Mouse (Mus musculus) left cerebral cortex, postnatal 36 days (tissue): ENCODE results near the gene Mrvi1. TPM values are rescaled to one million over a fixed set of nuclear protein-coding genes. Genes with fewer than 3 reads are reported as not detected.

Experiments used
- DNase-seq, 2 experiments: peaks; one replicate each; pipeline ENCODE4 v3.0.0; 2021 to 2022; ENCODE audit warnings: low spot score in 2 of 2, mixed read lengths in 1 of 2
- intact Hi-C: fragments of 180-260 bp; cut with DNase I; formaldehyde crosslinking; loops from one replicate; pipeline ENCODE4 v1.15.1; 2025
- total RNA-seq, 2 experiments: library from RNA; stranded (reverse); gene quantifications; 2 replicates each; pipeline ENCODE4 v1.2.3; 2021

Mrvi1 gene
- total RNA-seq, 2 experiments from 2014 or later, result 2.7 to 3.2 TPM

- intact Hi-C loops, result no loop called here
- DNase-seq, result no peak
Measured at GRCm38 (mm10) chr7:110947616-110948015, 34.6 kb downstream of the Mrvi1 start.

GRCm38 (mm10) chr7:110946731-110947130 is 35.5 kb downstream of the Mrvi1 start:
- no peak for DNase-seq
- intact Hi-C loops, result no loop called here

- DNase-seq, result no peak
- intact Hi-C loops, result no loop called here
Measured at GRCm38 (mm10) chr7:110944321-110944720, 37.9 kb downstream of the Mrvi1 start.

- intact Hi-C loops, result no loop called here
- no peak for DNase-seq
Measured at GRCm38 (mm10) chr7:110941701-110942530, 40.3 kb downstream of the Mrvi1 start.

- intact Hi-C loops, result no loop called here
- no peak for DNase-seq
Measured at GRCm38 (mm10) chr7:110941116-110941521, 41.1 kb downstream of the Mrvi1 start.

- no peak for DNase-seq
- intact Hi-C loops, result no loop called here
Measured at GRCm38 (mm10) chr7:110935815-110936762, 46.2 kb downstream of the Mrvi1 start.

- DNase-seq, result no peak
- intact Hi-C loops, result no loop called here
Measured at GRCm38 (mm10) chr7:110933999-110934398, 48.3 kb downstream of the Mrvi1 start.

- intact Hi-C loops, result no loop called here
- DNase-seq, result no peak
Measured at GRCm38 (mm10) chr7:110933329-110933728, 48.9 kb downstream of the Mrvi1 start.

GRCm38 (mm10) chr7:110930118-110930854 is 52.0 kb downstream of the Mrvi1 start:
- peak; percentile 13 to 28 for DNase-seq
- intact Hi-C loops, result loop anchor here (2.0 kb wide), 1 partner anchor 111 kb away; no protein-coding TSS in a partner anchor

- intact Hi-C loops, result loop anchor here (5.0 kb wide), 1 partner anchor 204 kb away; no protein-coding TSS in a partner anchor
Measured at GRCm38 (mm10) chr7:110926562-110926961, 55.7 kb downstream of the Mrvi1 start.

GRCm38 (mm10) chr7:110920331-110921261 is 61.7 kb downstream of the Mrvi1 start:
- intact Hi-C loops, result no loop called here
- DNase-seq, result no peak

More at GRCm38 (mm10) chr7:110926562-110926961, 55.7 kb downstream of the Mrvi1 start:
- DNase-seq, result no peak

- intact Hi-C loops, result no loop called here
- no peak for DNase-seq
Measured at GRCm38 (mm10) chr7:110919721-110920120, 62.5 kb downstream of the Mrvi1 start.

- DNase-seq, result no peak
- intact Hi-C loops, result no loop called here
Measured at GRCm38 (mm10) chr7:110915913-110916312, 66.3 kb downstream of the Mrvi1 start.

GRCm38 (mm10) chr7:110914531-110914930 is 67.7 kb downstream of the Mrvi1 start:
- intact Hi-C loops, result no loop called here

GRCm38 (mm10) chr7:110913754-110914153 is 68.5 kb downstream of the Mrvi1 start:
- intact Hi-C loops, result no loop called here
- no peak for DNase-seq

More at GRCm38 (mm10) chr7:110914531-110914930, 67.7 kb downstream of the Mrvi1 start:
- no peak for DNase-seq

GRCm38 (mm10) chr7:110908209-110909144 is 73.8 kb downstream of the Mrvi1 start:
- DNase-seq, result no peak
- intact Hi-C loops, result no loop called here

- intact Hi-C loops, result no loop called here
- no peak for DNase-seq
Measured at GRCm38 (mm10) chr7:110906566-110906965, 75.7 kb downstream of the Mrvi1 start.
